Mouse (Mus musculus) ES-E14 (cell line): ENCODE measurements at regions not wholly inside any gene's neighbourhood (a gene's known extent, or its start where the extent isn't known, plus 50 kb on each side); places are given as distances from the start of the nearest gene placed in this dataset.

Experiments
- CHD2 ChIP-seq: IDR thresholded peaks from 2 replicates; pipeline ENCODE4 v1.6.1; 2014; ENCODE audit warnings: mild to moderate bottlenecking, low read depth, low read length, inconsistent platforms
- HCFC1 ChIP-seq: IDR thresholded peaks from 2 replicates; pipeline ENCODE4 v1.6.1; 2012; ENCODE audit warnings: low read length, inconsistent platforms, borderline replicate concordance; ENCODE audit not compliant: insufficient read depth
- MAFK ChIP-seq: IDR thresholded peaks from 2 replicates; pipeline ENCODE4 v1.6.1; 2014; ENCODE audit warnings: mild to moderate bottlenecking, low read depth, low read length, inconsistent platforms; ENCODE audit not compliant: insufficient read depth
- ZC3H11A ChIP-seq: IDR thresholded peaks from 2 replicates; pipeline ENCODE4 v1.6.1; 2012; ENCODE audit warnings: low read depth, mild to moderate bottlenecking, inconsistent platforms, low read length, borderline replicate concordance
- ZNF384 ChIP-seq: IDR thresholded peaks from 2 replicates; pipeline ENCODE4 v1.6.1; 2012; ENCODE audit warnings: low read depth, low read length, inconsistent platforms

- TF ChIP-seq MAFK (no peak), CHD2 (no peak), ZC3H11A (no peak), ZNF384 (no peak), HCFC1 (no peak)
Measured at GRCm38 (mm10) chr13:39880136-39880535, 481.1 kb downstream of the Ofcc1 start.
